Mouse (Mus musculus): ENCODE results near the gene Clasp1. TPM values are rescaled to one million over a fixed set of nuclear protein-coding genes. Genes with fewer than 3 reads are reported as not detected.

Gene Clasp1
- total and polyA plus RNA-seq, 3 experiments, result 32.0 to 53.2 (median 42.2) TPM

GRCm38 (mm10) chr1:118403440-118403839, 14.6 kb downstream of the Clasp1 start:
- in situ Hi-C loops (cut with MboI; ENCODE audit: low pct_ligation_motif_present, low pct_unique_long_range_greater_than_20kb, low sequenced_read_pairs), result no loop called here
- peaks cover 9 to 55% of the 10 kb centered on the region in 2 experiments; a peak in 3 of 4 replicates for H3K4me1 ChIP-seq (ENCODE audit: control insufficient read depth in 1 of 2, insufficient read depth in 2 of 2)
- no peak overlapping the region for H3K9ac ChIP-seq (ENCODE audit: insufficient read depth, low read depth)
- dilution Hi-C loops (cut with MboI; ENCODE audit: extremely low pct_ligation_motif_present, extremely low pct_unique_long_range_greater_than_20kb, low sequenced_read_pairs), result no loop called here
- H3K27ac ChIP-seq (ENCODE audit: insufficient read depth, low read depth), result no peak overlapping the region
- H3K9me3 ChIP-seq (replicated peaks; ENCODE audit: low read length), result no peaks in the 10 kb centered on the region
- no peak overlapping the region for H3K4me2 ChIP-seq (ENCODE audit: insufficient read depth, low read depth, poor library complexity, severe bottlenecking)
- no peak for TF ChIP-seq CHD2 (IDR thresholded peaks at IDR 0.05; ENCODE audit: low read length)
- TF ChIP-seq MAX (IDR thresholded peaks at IDR 0.05; ENCODE audit: low read length), result no peak
- no peak for TF ChIP-seq GABPA (IDR thresholded peaks at IDR 0.05; ENCODE audit: insufficient replicate concordance, low read depth, low read length)
- no peak for TF ChIP-seq POLR2AphosphoS2 (IDR thresholded peaks at IDR 0.05; ENCODE audit: low read depth, low read length)
- no peak for TF ChIP-seq MEF2A (IDR thresholded peaks at IDR 0.05; ENCODE audit: borderline replicate concordance, low read depth, low read length)
- TF ChIP-seq SIN3A (IDR thresholded peaks at IDR 0.05; ENCODE audit: low read length), result no peak
- no peak for TF ChIP-seq MYC (IDR thresholded peaks at IDR 0.05; ENCODE audit: low read depth, low read length)
- TF ChIP-seq TCF12 (IDR thresholded peaks at IDR 0.05; ENCODE audit: low read depth, low read length), result no peak
- no peak for TF ChIP-seq JUND (conservative IDR thresholded peaks at IDR 0.05; ENCODE audit: low read depth, low read length)
- TF ChIP-seq ZNF384 (IDR thresholded peaks at IDR 0.05; ENCODE audit: low read depth, low read length), result no peak
- TF ChIP-seq E2F4 (IDR thresholded peaks at IDR 0.05; ENCODE audit: insufficient replicate concordance, low read depth, low read length), result no peak
- TF ChIP-seq MAFK (IDR thresholded peaks at IDR 0.05; ENCODE audit: insufficient replicate concordance, low read length), result no peak
- no peak for TF ChIP-seq JUN (IDR thresholded peaks at IDR 0.05; ENCODE audit: insufficient read depth, low read depth, low read length)
- no peak for TF ChIP-seq EP300 (IDR thresholded peaks at IDR 0.05; ENCODE audit: low read length)
- H3K27me3 ChIP-seq (replicated peaks), result no peaks in the 10 kb centered on the region
- no peak overlapping the region for H3K4me3 ChIP-seq (replicated peaks in 1 of 3; ENCODE audit: low read depth in 2 of 3, low read length in 2 of 3, poor library complexity in 1 of 3)
- peaks cover 13 to 57% of the 10 kb centered on the region in 2 experiments for H3K36me3 ChIP-seq (replicated peaks in 1 of 2; ENCODE audit: control insufficient read depth in 1 of 2, insufficient read depth in 1 of 2, low read length in 1 of 2)
- DNase-seq (ENCODE audit: extremely low read depth), result no peak
- peaks cover 80% of the 10 kb centered on the region for H3K79me2 ChIP-seq (replicated peaks; ENCODE audit: control insufficient read depth, extremely low read depth, insufficient read depth, poor library complexity, severe bottlenecking)

- Histone ChIP-seq H3K9ac (ENCODE audit: insufficient read depth, low read depth) (no peak overlapping the region), H3K4me1 (ENCODE audit: control insufficient read depth in 1 of 2, insufficient read depth in 2 of 2) (peaks cover 2 to 33% of the 10 kb centered on the region in 2 experiments; a peak in 3 of 4 replicates), H3K79me2 (replicated peaks; ENCODE audit: control insufficient read depth, extremely low read depth, insufficient read depth, poor library complexity, severe bottlenecking) (peaks cover 62% of the 10 kb centered on the region), H3K4me2 (ENCODE audit: insufficient read depth, low read depth, poor library complexity, severe bottlenecking) (no peak overlapping the region), H3K36me3 (replicated peaks in 1 of 2; ENCODE audit: control insufficient read depth in 1 of 2, insufficient read depth in 1 of 2, low read length in 1 of 2) (peaks cover 18 to 69% of the 10 kb centered on the region in 2 experiments), H3K9me3 (replicated peaks; ENCODE audit: low read length) (no peaks in the 10 kb centered on the region), H3K4me3 (replicated peaks in 1 of 3; ENCODE audit: low read depth in 2 of 3, low read length in 2 of 3, poor library complexity in 1 of 3) (no peak overlapping the region), H3K27ac (ENCODE audit: insufficient read depth, low read depth) (no peak overlapping the region), H3K27me3 (replicated peaks) (no peaks in the 10 kb centered on the region)
- dilution Hi-C loops (cut with MboI; ENCODE audit: extremely low pct_ligation_motif_present, extremely low pct_unique_long_range_greater_than_20kb, low sequenced_read_pairs), result no loop called here
- TF ChIP-seq TCF12 (IDR thresholded peaks at IDR 0.05; ENCODE audit: low read depth, low read length), result no peak
- TF ChIP-seq JUN (IDR thresholded peaks at IDR 0.05; ENCODE audit: insufficient read depth, low read depth, low read length), result no peak
- in situ Hi-C loops (cut with MboI; ENCODE audit: low pct_ligation_motif_present, low pct_unique_long_range_greater_than_20kb, low sequenced_read_pairs), result no loop called here
- no peak for DNase-seq (ENCODE audit: extremely low read depth)
These were observed 18.9 kb downstream of the Clasp1 start for GRCm38 (mm10) chr1:118407586-118408250.
